Mouse (Mus musculus): ENCODE measurements at regions not wholly inside any gene's neighbourhood (a gene's known extent, or its start where the extent isn't known, plus 50 kb on each side); places are given as distances from the start of the nearest gene placed in this dataset.

- no peak for DNase-seq (ENCODE audit: low read depth, low spot score)
Measured at GRCm38 (mm10) chr10:39250039-39250438, 86.4 kb upstream of the Ccn6 start.

GRCm38 (mm10) chr10:39248486-39248885, 84.9 kb upstream of the Ccn6 start:
- DNase-seq (ENCODE audit: low read depth, low spot score), result no peak

- no peak for DNase-seq (ENCODE audit: low read depth, low spot score)
Measured at GRCm38 (mm10) chr10:39246984-39247383, 83.4 kb upstream of the Ccn6 start.

- DNase-seq (ENCODE audit: low read depth, low spot score), result no peak
Measured at GRCm38 (mm10) chr10:39245141-39245540, 81.5 kb upstream of the Ccn6 start.

- DNase-seq (ENCODE audit: low read depth, low spot score), result no peak
Measured at GRCm38 (mm10) chr10:39244061-39244460, 80.5 kb upstream of the Ccn6 start.

GRCm38 (mm10) chr10:39242398-39242797, 78.8 kb upstream of the Ccn6 start:
- DNase-seq (ENCODE audit: low read depth, low spot score), result no peak

GRCm38 (mm10) chr10:39241922-39242321, 78.3 kb upstream of the Ccn6 start:
- DNase-seq (ENCODE audit: low read depth, low spot score), result no peak

GRCm38 (mm10) chr10:39241486-39241885, 77.9 kb upstream of the Ccn6 start:
- no peak for DNase-seq (ENCODE audit: low read depth, low spot score)

- no peak for DNase-seq (ENCODE audit: low read depth, low spot score)
Measured at GRCm38 (mm10) chr10:39240966-39241365, 77.4 kb upstream of the Ccn6 start.

- DNase-seq (ENCODE audit: low read depth, low spot score), result no peak
Measured at GRCm38 (mm10) chr10:39240178-39240791, 76.7 kb upstream of the Ccn6 start.

- peak; percentile 83 for DNase-seq (ENCODE audit: low read depth, low spot score)
Measured at GRCm38 (mm10) chr10:39239498-39240177, 76.0 kb upstream of the Ccn6 start.

GRCm38 (mm10) chr10:39238596-39238995, 75.0 kb upstream of the Ccn6 start:
- no peak for DNase-seq (ENCODE audit: low read depth, low spot score)

- DNase-seq (ENCODE audit: low read depth, low spot score), result no peak
Measured at GRCm38 (mm10) chr10:39237549-39237948, 74.0 kb upstream of the Ccn6 start.

- no peak for DNase-seq (ENCODE audit: low read depth, low spot score)
Measured at GRCm38 (mm10) chr10:39233926-39234450, 70.4 kb upstream of the Ccn6 start.

- no peak for DNase-seq (ENCODE audit: low read depth, low spot score)
Measured at GRCm38 (mm10) chr10:39233191-39233590, 69.6 kb upstream of the Ccn6 start.

- no peak for DNase-seq (ENCODE audit: low read depth, low spot score)
Measured at GRCm38 (mm10) chr10:39230634-39231410, 67.2 kb upstream of the Ccn6 start.

GRCm38 (mm10) chr10:39229233-39229632, 65.6 kb upstream of the Ccn6 start:
- no peak for DNase-seq (ENCODE audit: low read depth, low spot score)

- no peak for DNase-seq (ENCODE audit: low read depth, low spot score)
Measured at GRCm38 (mm10) chr10:39228027-39228426, 64.4 kb upstream of the Ccn6 start.

GRCm38 (mm10) chr10:39227499-39227942, 63.9 kb upstream of the Ccn6 start:
- DNase-seq (ENCODE audit: low read depth, low spot score), result peak; percentile 9

- no peak for DNase-seq (ENCODE audit: low read depth, low spot score)
Measured at GRCm38 (mm10) chr10:39226518-39226917, 62.9 kb upstream of the Ccn6 start.

GRCm38 (mm10) chr10:39224449-39225094, 61.0 kb upstream of the Ccn6 start:
- DNase-seq (ENCODE audit: low read depth, low spot score), result no peak

- no peak for DNase-seq (ENCODE audit: low read depth, low spot score)
Measured at GRCm38 (mm10) chr10:39221028-39221427, 57.4 kb upstream of the Ccn6 start.
